Mouse (Mus musculus): ENCODE measurements at regions not wholly inside any gene's neighbourhood (a gene's known extent, or its start where the extent isn't known, plus 50 kb on each side); places are given as distances from the start of the nearest gene placed in this dataset.
"Not testable (repeated sequence)": the region's sequence is repeated elsewhere in the genome, so short reads cannot be mapped to it uniquely, and the experiment has no call there.

GRCm38 (mm10) chr11:52460190-52460780 lies 64.1 kb downstream of the 9530068E07Rik start:
- Histone ChIP-seq H3K4me1 (ENCODE audit: control insufficient read depth, insufficient read depth, low read length) (no peaks in the 10 kb centered on the region), H3K4me3 (ENCODE audit: low read depth, low read length) (no peak overlapping the region), H3K27ac (ENCODE audit: insufficient read depth, low read length) (no peak overlapping the region), H3K9me3 (replicated peaks; ENCODE audit: control insufficient read depth, insufficient read depth, low read length, poor library complexity, severe bottlenecking) (no peaks in the 10 kb centered on the region), H3K27me3 (ENCODE audit: control insufficient read depth, insufficient read depth, low read length, poor library complexity, severe bottlenecking) (no peaks in the 10 kb centered on the region), H3K36me3 (ENCODE audit: control insufficient read depth, insufficient read depth, low read length, poor library complexity, severe bottlenecking) (no peaks in the 10 kb centered on the region), H3K9ac (ENCODE audit: low read depth, poor library complexity, severe bottlenecking) (no peak overlapping the region)
- TF ChIP-seq POLR2A (IDR thresholded peaks at IDR 0.05; ENCODE audit: insufficient read depth, low read length) (no peak), CTCF (IDR thresholded peaks at IDR 0.05; ENCODE audit: low read depth, low read length) (no peak), EP300 (IDR thresholded peaks at IDR 0.05; ENCODE audit: insufficient read depth, low read depth, low read length) (no peak)

GRCm38 (mm10) chr11:52471128-52471527 lies 74.9 kb downstream of the 9530068E07Rik start:
- H3K9me3 ChIP-seq (replicated peaks; ENCODE audit: control insufficient read depth, insufficient read depth, low read length, poor library complexity, severe bottlenecking); H3K4me1 ChIP-seq (ENCODE audit: control insufficient read depth, insufficient read depth, low read length); H3K27me3 ChIP-seq (ENCODE audit: control insufficient read depth, insufficient read depth, low read length, poor library complexity, severe bottlenecking); H3K27ac ChIP-seq (ENCODE audit: insufficient read depth, low read length); H3K9ac ChIP-seq (ENCODE audit: low read depth, poor library complexity, severe bottlenecking); H3K4me3 ChIP-seq (ENCODE audit: low read depth, low read length); H3K36me3 ChIP-seq (ENCODE audit: control insufficient read depth, insufficient read depth, low read length, poor library complexity, severe bottlenecking): not testable (repeated sequence)

DNA sequence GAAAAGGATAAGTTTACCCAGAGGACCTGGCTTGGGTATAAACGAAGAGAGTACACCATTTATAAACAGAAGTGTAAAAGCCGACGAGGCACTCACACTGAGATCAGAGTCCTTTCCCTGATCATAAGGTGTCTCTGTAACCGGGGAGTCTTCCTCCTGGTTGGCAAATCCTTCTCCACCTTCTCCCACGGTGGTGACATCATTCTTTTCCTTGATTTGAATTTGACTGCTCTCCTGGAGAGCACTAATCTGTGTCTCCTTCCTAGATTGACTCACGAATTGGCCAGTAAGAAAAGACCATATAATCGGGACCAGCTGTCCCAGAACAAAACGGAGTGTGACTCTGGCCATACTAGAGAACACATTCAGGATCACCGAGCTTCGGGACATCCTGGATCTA lies 83.9 kb downstream of the 9530068E07Rik start:
- H3K9ac ChIP-seq (ENCODE audit: low read depth, poor library complexity, severe bottlenecking); H3K27ac ChIP-seq (ENCODE audit: insufficient read depth, low read length); H3K4me1 ChIP-seq (ENCODE audit: control insufficient read depth, insufficient read depth, low read length); H3K36me3 ChIP-seq (ENCODE audit: control insufficient read depth, insufficient read depth, low read length, poor library complexity, severe bottlenecking); H3K27me3 ChIP-seq (ENCODE audit: control insufficient read depth, insufficient read depth, low read length, poor library complexity, severe bottlenecking); H3K4me3 ChIP-seq (ENCODE audit: low read depth, low read length); H3K9me3 ChIP-seq (replicated peaks; ENCODE audit: control insufficient read depth, insufficient read depth, low read length, poor library complexity, severe bottlenecking): not testable (repeated sequence)

- TF ChIP-seq EP300 (IDR thresholded peaks at IDR 0.05; ENCODE audit: insufficient read depth, low read depth, low read length), result peak; percentile 84
- H3K9me3 ChIP-seq (replicated peaks; ENCODE audit: control insufficient read depth, insufficient read depth, low read length, poor library complexity, severe bottlenecking); H3K4me1 ChIP-seq (ENCODE audit: control insufficient read depth, insufficient read depth, low read length); H3K9ac ChIP-seq (ENCODE audit: low read depth, poor library complexity, severe bottlenecking); H3K36me3 ChIP-seq (ENCODE audit: control insufficient read depth, insufficient read depth, low read length, poor library complexity, severe bottlenecking); H3K27me3 ChIP-seq (ENCODE audit: control insufficient read depth, insufficient read depth, low read length, poor library complexity, severe bottlenecking): not testable (repeated sequence)
- peak overlapping the region; percentile 30; the same call in 1 of the 2 replicates for H3K27ac ChIP-seq (ENCODE audit: insufficient read depth, low read length)
- H3K4me3 ChIP-seq (ENCODE audit: low read depth, low read length), result peak overlapping the region; percentile 29; the same call in 1 of the 2 replicates
These were observed 84.5 kb downstream of the 9530068E07Rik start for GRCm38 (mm10) chr11:52480694-52481093.

DNA sequence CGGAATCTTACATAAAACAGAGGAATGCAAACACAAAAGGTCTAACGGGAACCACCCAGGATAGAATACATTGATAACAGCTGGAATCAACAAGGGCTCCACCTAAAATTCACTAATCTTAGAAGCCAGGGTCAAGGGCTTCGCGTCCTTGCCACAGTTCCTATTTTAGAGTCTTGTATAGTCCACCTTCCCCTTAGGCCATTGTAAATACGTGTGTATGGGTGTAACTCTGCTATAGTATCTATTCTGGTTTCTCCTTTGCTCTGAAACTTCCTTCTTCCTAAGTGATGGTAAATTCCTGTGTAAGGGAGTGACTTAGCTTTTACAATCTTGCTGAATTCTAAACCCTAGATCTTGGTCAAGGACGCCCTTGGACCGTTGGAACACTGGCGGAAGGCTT lies 87.3 kb downstream of the 9530068E07Rik start:
- H3K4me1 ChIP-seq (ENCODE audit: control insufficient read depth, insufficient read depth, low read length); H3K9me3 ChIP-seq (replicated peaks; ENCODE audit: control insufficient read depth, insufficient read depth, low read length, poor library complexity, severe bottlenecking); H3K27ac ChIP-seq (ENCODE audit: insufficient read depth, low read length); H3K36me3 ChIP-seq (ENCODE audit: control insufficient read depth, insufficient read depth, low read length, poor library complexity, severe bottlenecking); H3K9ac ChIP-seq (ENCODE audit: low read depth, poor library complexity, severe bottlenecking); H3K27me3 ChIP-seq (ENCODE audit: control insufficient read depth, insufficient read depth, low read length, poor library complexity, severe bottlenecking); H3K4me3 ChIP-seq (ENCODE audit: low read depth, low read length): not testable (repeated sequence)

GRCm38 (mm10) chr11:52488538-52488937 lies 92.3 kb downstream of the 9530068E07Rik start:
- H3K27me3 ChIP-seq (ENCODE audit: control insufficient read depth, insufficient read depth, low read length, poor library complexity, severe bottlenecking); H3K9me3 ChIP-seq (replicated peaks; ENCODE audit: control insufficient read depth, insufficient read depth, low read length, poor library complexity, severe bottlenecking); H3K36me3 ChIP-seq (ENCODE audit: control insufficient read depth, insufficient read depth, low read length, poor library complexity, severe bottlenecking); H3K4me3 ChIP-seq (ENCODE audit: low read depth, low read length); H3K27ac ChIP-seq (ENCODE audit: insufficient read depth, low read length); H3K4me1 ChIP-seq (ENCODE audit: control insufficient read depth, insufficient read depth, low read length); H3K9ac ChIP-seq (ENCODE audit: low read depth, poor library complexity, severe bottlenecking): not testable (repeated sequence)

- Histone ChIP-seq H3K36me3 (ENCODE audit: control insufficient read depth, insufficient read depth, low read length, poor library complexity, severe bottlenecking) (no peaks in the 10 kb centered on the region), H3K4me1 (ENCODE audit: control insufficient read depth, insufficient read depth, low read length) (no peaks in the 10 kb centered on the region), H3K9ac (ENCODE audit: low read depth, poor library complexity, severe bottlenecking) (no peak overlapping the region), H3K9me3 (replicated peaks; ENCODE audit: control insufficient read depth, insufficient read depth, low read length, poor library complexity, severe bottlenecking) (0 out of 2 replicates have a peak, but pooled peaks cover 2% of the 10 kb centered on the region), H3K27me3 (ENCODE audit: control insufficient read depth, insufficient read depth, low read length, poor library complexity, severe bottlenecking) (no peaks in the 10 kb centered on the region), H3K27ac (ENCODE audit: insufficient read depth, low read length) (no peak overlapping the region), H3K4me3 (ENCODE audit: low read depth, low read length) (no peak overlapping the region)
- no peak for TF ChIP-seq EP300 (IDR thresholded peaks at IDR 0.05; ENCODE audit: insufficient read depth, low read depth, low read length)
- no peak for TF ChIP-seq CTCF (IDR thresholded peaks at IDR 0.05; ENCODE audit: low read depth, low read length)
- no peak for TF ChIP-seq POLR2A (IDR thresholded peaks at IDR 0.05; ENCODE audit: insufficient read depth, low read length)
These were observed 97.1 kb downstream of the 9530068E07Rik start for GRCm38 (mm10) chr11:52493336-52493735.
